Mouse (Mus musculus) cerebral cortex, adult 2 months (tissue): ENCODE measurements around the gene Gsk3a.

Experiments
- WGBS: fragments of 180-500 bp; shearing (Covaris S2); methylation state at CpG from one replicate; pipeline ENCODE4 v1.1.7; 2018; 5-methylcytosine and 5-hydroxymethylcytosine counted together

Gsk3a gene

GRCm38 (mm10) chr7:25187662-25188650 lies 49.7 kb downstream of the Gsk3a start:
- WGBS, result 23% methylated on average over 21 of the region's 21 CpGs

- whole genome bisulfite sequencing, result 89% methylated on average over 6 of the region's 6 CpGs
Measured at GRCm38 (mm10) chr7:25184091-25184490, 53.6 kb downstream of the Gsk3a start.

- 12% methylated on average over 21 of the region's 21 CpGs for WGBS
Measured at GRCm38 (mm10) chr7:25181814-25182213, 55.8 kb downstream of the Gsk3a start.

- 5% methylated on average over 15 of the region's 15 CpGs for WGBS
Measured at GRCm38 (mm10) chr7:25181331-25181790, 56.3 kb downstream of the Gsk3a start.

GRCm38 (mm10) chr7:25180512-25180911 lies 57.1 kb downstream of the Gsk3a start:
- WGBS, result 21% methylated on average over 6 of the region's 6 CpGs

GRCm38 (mm10) chr7:25179606-25180161 lies 58.0 kb downstream of the Gsk3a start, which contains the start of gene Pou2f2:
Pou2f2 (minus strand) TSS chr7:25179726.
- WGBS, result 2% methylated on average over 40 of the region's 56 CpGs

GRCm38 (mm10) chr7:25178787-25179605 lies 58.7 kb downstream of the Gsk3a start:
- under 1% methylated on average over 56 of the region's 56 CpGs for WGBS

GRCm38 (mm10) chr7:25178317-25178716 lies 59.3 kb downstream of the Gsk3a start:
- WGBS, result 6% methylated on average over 17 of the region's 17 CpGs
